Mouse (Mus musculus) megakaryocyte, embryonic 14.5 days (primary cell): ENCODE data around the gene Gm7030.
"Not testable (repeated sequence)": the region's sequence is repeated elsewhere in the genome, so short reads cannot be mapped to it uniquely, and the experiment has no call there.

ENCODE experiments used
- FLI1 ChIP-seq: IDR thresholded peaks from 2 replicates; pipeline ENCODE4 v1.6.1; 2012; ENCODE audit warnings: low read length, inconsistent platforms, mixed read lengths
- GATA1 ChIP-seq: IDR thresholded peaks from 3 replicates; pipeline ENCODE4 v1.6.1; 2012; ENCODE audit warnings: mixed read lengths, low read length, inconsistent platforms, borderline replicate concordance

GRCm38 (mm10) chr17:36092520-36092919 lies 36.7 kb downstream of the Gm7030 start:
- not testable (repeated sequence) for TF ChIP-seq GATA1, FLI1
